Mouse (Mus musculus) duodenum, adult 2 months (tissue): ENCODE data around the gene Arfip2. TPM values are rescaled to one million over a fixed set of nuclear protein-coding genes. Genes with fewer than 3 reads are reported as not detected.

Source experiments
- polyA plus RNA-seq: library from polyadenylated mRNA; depleted of rRNA; stranded (reverse); fragments of >200 nt; gene quantifications from 2 replicates; pipeline ENCODE4 v1.2.3, GENCODE M21; 2012; ENCODE audit warnings: low replicate concordance; rRNA removed

Gene Arfip2
- polyA plus RNA-seq: 39.4 and 72.4 TPM in 2 replicates

GRCm38 (mm10) chr7:105640233-105640893 lies at the start of gene Arfip2, which contains the start of gene Gm45799:
TSS of gene Arfip2 (minus strand) at chr7:105640416.
TSS of gene Gm45799 (plus strand) at chr7:105640552.

GRCm38 (mm10) chr7:105650639-105651435 lies 10.6 kb upstream of the Arfip2 start, which contains the start of gene Dnhd1:
TSS of gene Dnhd1 (plus strand) at chr7:105650827.

GRCm38 (mm10) chr7:105639756-105640155 lies 460 bp downstream of the Arfip2 start, which contains the start of gene Timm10b:
TSS of gene Timm10b (plus strand) at chr7:105640056.

GRCm38 (mm10) chr7:105633127-105633800 lies 7.0 kb downstream of the Arfip2 start, which contains the start of gene Trim3:
TSS of gene Trim3 (minus strand) at chr7:105633571.

Other genes with a start within 250 kb of the Arfip2 start
- gene Fam160a2, start 240.4 kb downstream of the Arfip2 start, polyA plus RNA-seq: 67.5 and 94.3 TPM in 2 replicates
- gene Cnga4, start 235.8 kb downstream of the Arfip2 start, polyA plus RNA-seq: 0.05 and 0.34 TPM in 2 replicates
- gene Cckbr, start 214.7 kb downstream of the Arfip2 start, polyA plus RNA-seq: 0.09 and 0.18 TPM in 2 replicates
- gene Cavin3, start 158.1 kb downstream of the Arfip2 start, polyA plus RNA-seq: 22.7 and 38.6 TPM in 2 replicates
- gene Smpd1, start 86.1 kb downstream of the Arfip2 start, polyA plus RNA-seq: 11.4 and 16.6 TPM in 2 replicates
- gene Apbb1, start 58.8 kb downstream of the Arfip2 start, polyA plus RNA-seq: 17.9 and 21.9 TPM in 2 replicates
- 0.15 and 0.50 TPM in 2 replicates for gene Hpx, start 40.3 kb downstream of the Arfip2 start, polyA plus RNA-seq
- 13.5 and 19.7 TPM in 2 replicates for gene Trim3, start 6.8 kb downstream of the Arfip2 start, polyA plus RNA-seq
- gene Timm10b, start 360 bp downstream of the Arfip2 start, polyA plus RNA-seq: 87.5 and 178 TPM in 2 replicates
- 359 and 495 TPM in 2 replicates for gene Gm45799, start 136 bp upstream of the Arfip2 start, polyA plus RNA-seq
- 0.39 and 0.41 TPM in 2 replicates for gene Dnhd1, start 10.4 kb upstream of the Arfip2 start, polyA plus RNA-seq
- gene Ilk, start 96.2 kb upstream of the Arfip2 start, polyA plus RNA-seq: 40.4 and 43.6 TPM in 2 replicates
- gene Rrp8, start 97.0 kb upstream of the Arfip2 start, polyA plus RNA-seq: 2.2 and 3.2 TPM in 2 replicates
- gene Taf10, start 103.9 kb upstream of the Arfip2 start, polyA plus RNA-seq: 472 and 915 TPM in 2 replicates
- 41.0 and 106 TPM in 2 replicates for gene Tpp1, start 111.8 kb upstream of the Arfip2 start, polyA plus RNA-seq
- 2.5 and 3.3 TPM in 2 replicates for gene Dchs1, start 147.2 kb upstream of the Arfip2 start, polyA plus RNA-seq
- 80.0 and 139 TPM in 2 replicates for gene Mrpl17, start 170.7 kb upstream of the Arfip2 start, polyA plus RNA-seq